Mouse (Mus musculus) CH12.LX (cell line): ENCODE measurements around the gene Cckbr. TPM values are rescaled to one million over a fixed set of nuclear protein-coding genes. Genes with fewer than 3 reads are reported as not detected.

Source experiments
- DNase-seq: peaks from one replicate; pipeline ENCODE4 v3.0.0-alpha.2; 2013; ENCODE audit errors: extremely low read depth
- H3K27ac ChIP-seq: 2 replicates; pipeline ENCODE4 v1.5.1; 2012; ENCODE audit warnings: low read depth, mild to moderate bottlenecking, control low read depth, moderate library complexity; ENCODE audit not compliant: insufficient read depth
- H3K27me3 ChIP-seq: replicated peaks from 2 replicates; pipeline ENCODE3; 2012; ENCODE audit warnings: inconsistent platforms
- H3K36me3 ChIP-seq, 2 experiments: replicated peaks in 1 of 2; 2 replicates each; pipeline versions ENCODE3 to v1.6.1; 2012; ENCODE audit warnings: inconsistent platforms in 1 of 2, low read length in 1 of 2, mild to moderate bottlenecking in 1 of 2, mixed read lengths in 1 of 2, moderate library complexity in 1 of 2; ENCODE audit not compliant: control insufficient read depth in 1 of 2, insufficient read depth in 1 of 2
- H3K4me1 ChIP-seq, 2 experiments: 2 replicates each; pipeline ENCODE4 v1.6.1; 2012; ENCODE audit warnings: inconsistent platforms in 1 of 2, moderate library complexity in 1 of 2; ENCODE audit not compliant: insufficient read depth in 2 of 2, control insufficient read depth in 1 of 2
- H3K4me2 ChIP-seq: 2 replicates; pipeline ENCODE4 v1.6.1; 2012; ENCODE audit warnings: low read depth, mild to moderate bottlenecking, control low read depth; ENCODE audit not compliant: poor library complexity, insufficient read depth, severe bottlenecking
- H3K4me3 ChIP-seq, 3 experiments: fragments of 150-350 bp in 1 of 3; sonication (generic) in 1 of 3; replicated peaks in 1 of 3; 2 replicates each; pipeline versions ENCODE3 to v1.5.1; 2011 to 2012; ENCODE audit warnings: low read depth in 2 of 3, low read length in 2 of 3, mild to moderate bottlenecking in 2 of 3, moderate library complexity in 2 of 3, control low read depth in 1 of 3, improper control_type of control experiment in 1 of 3, inconsistent platforms in 1 of 3, mixed read lengths in 1 of 3; ENCODE audit not compliant: poor library complexity in 1 of 3
- H3K79me2 ChIP-seq: replicated peaks from 2 replicates; pipeline ENCODE4 v1.6.1; 2012; ENCODE audit warnings: mild to moderate bottlenecking, moderate library complexity; ENCODE audit not compliant: control insufficient read depth, poor library complexity, insufficient read depth, severe bottlenecking; ENCODE audit errors: extremely low read depth
- H3K9ac ChIP-seq: 2 replicates; pipeline ENCODE4 v1.6.1; 2012; ENCODE audit warnings: low read depth, mild to moderate bottlenecking, control low read depth, moderate library complexity; ENCODE audit not compliant: insufficient read depth
- H3K9me3 ChIP-seq: replicated peaks from 2 replicates; pipeline ENCODE3; 2012; ENCODE audit warnings: low read length, inconsistent platforms, mixed read lengths
- BHLHE40 ChIP-seq: IDR thresholded peaks from 2 replicates; pipeline ENCODE4 v1.6.1; 2011; ENCODE audit warnings: mild to moderate bottlenecking, low read depth, low read length, improper control_type of control experiment
- CHD1 ChIP-seq: IDR thresholded peaks from 2 replicates; pipeline ENCODE4 v1.6.1; 2012; ENCODE audit warnings: low read depth, low read length, improper control_type of control experiment, inconsistent platforms
- CHD2 ChIP-seq: IDR thresholded peaks from 2 replicates; pipeline ENCODE4 v1.6.1; 2011; ENCODE audit warnings: low read length, improper control_type of control experiment
- EP300 ChIP-seq: IDR thresholded peaks from 2 replicates; pipeline ENCODE4 v1.6.1; 2011; ENCODE audit warnings: low read length, improper control_type of control experiment
- GABPA ChIP-seq: IDR thresholded peaks from 2 replicates; pipeline ENCODE4 v1.6.1; 2012; ENCODE audit warnings: low read depth, low read length, improper control_type of control experiment, inconsistent platforms; ENCODE audit not compliant: insufficient replicate concordance
- MAX ChIP-seq: IDR thresholded peaks from 2 replicates; pipeline ENCODE4 v1.6.1; 2011; ENCODE audit warnings: low read length, improper control_type of control experiment
- MAZ ChIP-seq: IDR thresholded peaks from 2 replicates; pipeline ENCODE4 v1.6.1; 2012; ENCODE audit warnings: low read depth, mild to moderate bottlenecking, inconsistent platforms, low read length, improper control_type of control experiment, moderate library complexity
- PAX5 ChIP-seq: IDR thresholded peaks from 2 replicates; pipeline ENCODE4 v1.6.1; 2012; ENCODE audit warnings: low read length, inconsistent platforms, mixed read lengths
- POLR2A ChIP-seq: IDR thresholded peaks from 2 replicates; pipeline ENCODE4 v1.6.1; 2011; ENCODE audit warnings: low read depth, mild to moderate bottlenecking, improper control_type of control experiment, low read length
- POLR2AphosphoS2 ChIP-seq: IDR thresholded peaks from 2 replicates; pipeline ENCODE4 v1.6.1; 2011; ENCODE audit warnings: low read depth, low read length, improper control_type of control experiment
- TCF12 ChIP-seq: IDR thresholded peaks from 2 replicates; pipeline ENCODE4 v1.6.1; 2014; ENCODE audit warnings: low read depth, mild to moderate bottlenecking, inconsistent platforms, low read length, improper control_type of control experiment
- UBTF ChIP-seq: IDR thresholded peaks from 2 replicates; pipeline ENCODE4 v1.6.1; 2012; ENCODE audit warnings: low read depth, mild to moderate bottlenecking, inconsistent platforms, low read length, improper control_type of control experiment, moderate library complexity
- USF1 ChIP-seq: IDR thresholded peaks from 2 replicates; pipeline ENCODE4 v1.6.1; 2014; ENCODE audit warnings: low read depth, mild to moderate bottlenecking, inconsistent platforms, low read length, improper control_type of control experiment
- USF2 ChIP-seq: conservative IDR thresholded peaks from 2 replicates; pipeline ENCODE4 v1.6.1; 2011; ENCODE audit warnings: low read depth, low read length, improper control_type of control experiment
- ZC3H11A ChIP-seq: IDR thresholded peaks from 2 replicates; pipeline ENCODE4 v1.6.1; 2012; ENCODE audit warnings: low read depth, mild to moderate bottlenecking, inconsistent platforms, low read length, improper control_type of control experiment
- dilution Hi-C: fragments of 300-500 bp; cut with MboI; formaldehyde crosslinking; loops from 2 replicates; pipeline ENCODE4 v1.14.3; 2020; ENCODE audit warnings: low sequenced_read_pairs; ENCODE audit not compliant: extremely low pct_unique_long_range_greater_than_20kb, extremely low pct_ligation_motif_present
- in situ Hi-C: fragments of 300-500 bp; cut with MboI; formaldehyde crosslinking; loops from 3 replicates; pipeline ENCODE4 v1.14.3; 2019; ENCODE audit warnings: low sequenced_read_pairs, low pct_ligation_motif_present, low pct_unique_long_range_greater_than_20kb, mixed read lengths
- polyA plus RNA-seq: library from polyadenylated mRNA; unstranded; fragments of >175 nt; gene quantifications from 2 replicates; pipeline ENCODE4 v1.2.1, GENCODE M21; 2012; ENCODE audit warnings: low read depth; ENCODE audit not compliant: insufficient read length
- total RNA-seq, 2 experiments: library from RNA; depleted of rRNA; stranded (reverse); fragments of 300-350 nt in 1 of 2; fragments of >200 nt in 1 of 2; gene quantifications; 2 replicates each; pipeline ENCODE4 v1.2.3; 2012 to 2014

Cckbr gene
- total and polyA plus RNA-seq, 3 experiments = not detected

GRCm38 (mm10) chr7:105437979-105438772, 12.6 kb downstream of the Cckbr start:
- in situ Hi-C loops (no loop called here), dilution Hi-C loops (no loop called here)
- Histone ChIP-seq H3K9me3 (no peaks in the 10 kb centered on the region), H3K27me3 (no peaks in the 10 kb centered on the region), H3K4me3 (no peak overlapping the region), H3K79me2 (no peaks in the 10 kb centered on the region), H3K4me2 (no peak overlapping the region), H3K9ac (no peak overlapping the region), H3K4me1 (peaks cover 0 to 2% of the 10 kb centered on the region in 2 experiments; a peak in 1 of 4 replicates), H3K36me3 (peaks cover 0 to 1% of the 10 kb centered on the region in 2 experiments), H3K27ac (no peak overlapping the region)
- no peak for DNase-seq
- TF ChIP-seq TCF12 (no peak), GABPA (no peak), UBTF (no peak)

GRCm38 (mm10) chr7:105441426-105441825, 15.9 kb downstream of the Cckbr start:
- Histone ChIP-seq H3K4me3 (no peak overlapping the region), H3K4me1 (peaks cover 0 to 2% of the 10 kb centered on the region in 2 experiments; a peak in 1 of 4 replicates), H3K79me2 (no peaks in the 10 kb centered on the region), H3K4me2 (no peak overlapping the region), H3K36me3 (peaks cover 0 to 1% of the 10 kb centered on the region in 2 experiments), H3K27me3 (no peaks in the 10 kb centered on the region), H3K9me3 (no peaks in the 10 kb centered on the region), H3K9ac (no peak overlapping the region), H3K27ac (no peak overlapping the region)
- dilution Hi-C loops = no loop called here
- DNase-seq = no peak
- in situ Hi-C loops = no loop called here
- TF ChIP-seq USF1 (no peak), EP300 (no peak), CHD1 (no peak), GABPA (no peak), POLR2A (no peak), PAX5 (no peak), CHD2 (no peak), USF2 (no peak), MAZ (no peak), MAX (no peak), POLR2AphosphoS2 (no peak), ZC3H11A (no peak), BHLHE40 (no peak)
